Mouse (Mus musculus) adrenal gland, adult (tissue): ENCODE results near the gene Dlg4.

Experiments
- DNase-seq, 2 experiments: peaks; one replicate each; pipeline ENCODE4 v3.0.0; 2022 to 2023; ENCODE audit warnings: low spot score in 1 of 2; ENCODE audit not compliant: inconsistent age in 2 of 2

Gene Dlg4

DNA sequence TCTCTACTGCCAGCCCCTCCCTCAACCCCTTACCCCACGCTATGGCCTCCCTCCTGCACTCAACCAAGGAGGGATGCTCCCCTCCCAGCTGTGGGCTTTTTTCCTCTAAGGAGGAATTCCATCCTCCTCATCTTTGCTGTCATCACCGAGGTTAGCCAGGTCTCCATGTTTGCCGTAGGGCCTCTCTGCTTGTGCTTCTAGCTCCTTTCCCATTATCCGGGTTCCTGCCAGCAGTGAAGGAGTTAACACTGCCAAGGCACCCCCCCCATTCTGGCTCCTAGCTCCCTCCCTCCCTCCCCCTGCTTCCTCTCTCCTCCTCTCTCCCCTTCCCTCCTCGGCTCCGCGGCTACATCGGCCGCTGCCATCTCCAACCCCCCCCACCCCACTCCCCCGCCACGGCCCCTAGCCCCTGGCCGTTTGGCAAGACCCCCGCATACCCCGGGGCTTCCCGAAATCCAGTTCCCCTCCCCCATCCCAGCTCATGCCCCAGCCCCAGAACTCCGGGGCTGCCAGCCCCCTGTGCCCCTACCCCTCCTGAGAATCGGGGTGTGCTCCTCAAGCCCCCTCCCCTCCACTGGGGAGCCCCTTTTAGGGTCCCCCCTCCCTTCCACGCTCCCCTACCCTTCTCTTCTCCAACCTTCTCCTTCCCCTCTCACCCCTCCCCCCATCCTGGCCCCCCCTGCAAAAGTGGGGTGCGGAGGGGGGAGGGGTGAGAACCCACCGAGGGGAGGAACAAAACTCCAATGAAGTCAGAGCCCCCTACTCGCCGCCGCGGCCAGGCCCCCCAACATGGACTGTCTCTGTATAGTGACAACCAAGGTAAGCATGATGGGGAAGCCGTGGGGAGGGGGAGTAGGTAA is 1.6 kb downstream of the Dlg4 start:
- peak; percentile 58 to 78 for DNase-seq

DNA sequence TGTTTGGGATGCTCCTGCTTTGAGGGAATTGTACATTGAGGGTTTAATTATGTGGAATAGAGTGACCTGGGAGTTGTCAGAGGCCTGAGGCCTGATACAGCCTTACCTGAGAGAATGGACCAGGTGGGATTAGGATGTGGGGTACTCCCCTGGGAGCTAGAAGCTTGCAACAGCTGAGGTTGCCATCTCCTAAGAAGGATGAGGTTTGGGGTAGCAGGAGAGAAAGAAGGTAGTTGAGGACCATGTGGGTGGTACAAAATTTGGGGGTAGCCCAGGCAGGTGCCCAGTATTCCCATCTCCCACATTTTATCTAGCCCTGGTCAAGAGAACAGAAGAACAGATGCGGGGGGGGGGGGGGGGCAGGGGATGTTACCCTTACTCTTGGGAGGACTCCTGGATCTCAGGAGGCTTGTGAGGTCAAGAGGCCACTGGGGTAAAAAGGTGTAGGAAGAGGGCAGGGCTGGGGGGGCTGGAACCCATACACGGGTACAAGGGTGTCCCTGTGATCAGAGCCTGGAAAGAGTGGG is 2.8 kb downstream of the Dlg4 start:
- no peak for DNase-seq

DNA sequence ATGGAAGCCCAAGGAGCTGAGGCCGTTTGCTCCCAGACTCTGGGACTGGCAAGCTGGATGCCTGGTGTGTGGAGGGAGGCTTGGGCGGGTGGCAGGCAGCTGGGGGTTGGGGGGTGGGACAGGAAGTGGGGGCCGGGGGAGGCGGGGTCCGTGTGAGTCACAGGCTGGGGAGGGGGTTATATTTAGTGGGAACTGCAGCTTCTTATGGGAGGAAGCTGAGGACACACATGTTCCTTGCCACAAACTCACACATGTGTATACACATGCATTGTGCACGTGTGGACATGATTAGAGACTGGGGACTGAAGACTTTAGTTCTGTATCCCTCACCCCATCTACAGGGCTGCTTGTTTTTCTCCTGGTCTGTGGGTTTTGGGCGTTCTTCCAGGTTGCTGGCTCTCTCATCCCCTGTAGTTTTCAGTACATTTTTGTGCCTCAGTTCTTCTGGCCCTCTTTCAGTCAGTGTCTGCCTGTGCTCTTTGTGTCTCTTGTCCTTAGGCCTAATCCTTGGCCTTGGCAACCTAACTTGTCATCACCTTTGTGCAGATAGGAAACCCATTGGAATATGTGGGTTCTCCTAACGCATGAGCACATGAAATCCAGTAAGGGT is 3.4 kb downstream of the Dlg4 start:
- DNase-seq, result peak in 1 of 2 experiments; percentile 60

DNA sequence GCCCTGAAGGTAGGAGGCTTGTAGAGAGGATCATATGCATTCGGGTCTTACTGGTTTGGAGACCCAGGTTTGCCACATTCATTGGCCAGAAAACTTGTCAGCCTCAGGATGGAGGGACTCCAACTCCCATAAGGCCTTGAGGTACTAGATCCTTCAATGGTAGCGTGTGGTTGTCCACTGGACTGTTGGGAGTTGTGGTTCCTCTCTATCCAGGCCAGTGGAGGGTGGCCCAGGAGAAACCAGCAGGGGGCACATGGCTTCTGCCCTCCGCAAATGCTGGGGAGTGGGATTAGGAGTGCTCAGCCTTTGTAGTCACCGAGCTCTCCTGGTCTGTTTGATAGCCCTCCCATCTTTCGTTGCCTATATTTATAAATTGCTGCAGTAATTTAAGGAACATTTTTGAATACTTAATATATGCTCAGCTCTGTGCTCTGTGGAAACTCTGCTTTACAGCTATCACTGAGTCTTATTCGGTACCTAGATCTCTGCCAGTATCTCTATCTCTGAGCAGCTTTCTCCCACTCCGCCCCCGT is 4.1 kb downstream of the Dlg4 start:
- DNase-seq, result peak; percentile 81 to 92

DNA sequence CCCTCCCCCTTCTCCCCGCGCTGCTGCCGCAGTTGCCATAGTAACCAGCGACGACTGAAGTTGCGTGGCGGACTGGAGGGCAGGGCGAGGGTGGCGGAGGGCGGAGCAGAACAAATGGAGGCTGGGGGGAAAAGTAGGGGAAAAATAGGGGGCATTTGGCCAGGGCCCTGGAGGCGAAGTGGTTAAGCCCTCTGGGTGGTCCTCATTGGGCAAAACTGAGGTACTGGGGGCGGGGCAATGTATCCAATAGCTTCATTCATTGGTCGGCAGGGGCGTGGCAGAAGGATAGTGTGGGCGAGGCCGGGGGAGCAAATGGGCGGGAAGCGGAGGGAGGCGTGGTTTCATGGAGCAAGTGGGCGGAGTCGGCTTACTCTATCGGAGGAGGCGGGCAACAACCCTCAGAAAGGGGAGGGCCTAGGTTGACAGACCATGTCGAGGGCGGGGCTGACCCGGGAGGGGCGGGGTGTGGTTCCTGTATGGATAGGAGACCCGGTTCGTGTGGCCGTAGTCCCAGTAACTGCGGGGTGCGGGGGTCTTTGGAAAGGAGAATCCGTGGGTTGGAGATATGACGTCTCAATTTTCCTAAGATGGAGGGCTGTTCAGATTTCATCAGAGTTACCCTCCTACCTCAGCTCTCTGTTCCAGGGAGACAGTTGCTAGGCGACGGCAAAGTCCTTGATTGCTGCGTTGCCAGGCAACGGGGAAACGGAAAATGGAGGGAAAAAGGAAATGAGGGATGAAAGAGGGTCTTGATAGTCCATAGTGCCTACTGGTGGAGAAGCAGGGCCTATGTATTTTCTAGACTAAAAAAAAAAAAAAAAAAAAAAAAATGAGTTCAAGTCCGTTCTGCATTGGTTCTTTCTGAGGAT is 4.8 kb downstream of the Dlg4 start:
- peak; percentile 99 for DNase-seq

DNA sequence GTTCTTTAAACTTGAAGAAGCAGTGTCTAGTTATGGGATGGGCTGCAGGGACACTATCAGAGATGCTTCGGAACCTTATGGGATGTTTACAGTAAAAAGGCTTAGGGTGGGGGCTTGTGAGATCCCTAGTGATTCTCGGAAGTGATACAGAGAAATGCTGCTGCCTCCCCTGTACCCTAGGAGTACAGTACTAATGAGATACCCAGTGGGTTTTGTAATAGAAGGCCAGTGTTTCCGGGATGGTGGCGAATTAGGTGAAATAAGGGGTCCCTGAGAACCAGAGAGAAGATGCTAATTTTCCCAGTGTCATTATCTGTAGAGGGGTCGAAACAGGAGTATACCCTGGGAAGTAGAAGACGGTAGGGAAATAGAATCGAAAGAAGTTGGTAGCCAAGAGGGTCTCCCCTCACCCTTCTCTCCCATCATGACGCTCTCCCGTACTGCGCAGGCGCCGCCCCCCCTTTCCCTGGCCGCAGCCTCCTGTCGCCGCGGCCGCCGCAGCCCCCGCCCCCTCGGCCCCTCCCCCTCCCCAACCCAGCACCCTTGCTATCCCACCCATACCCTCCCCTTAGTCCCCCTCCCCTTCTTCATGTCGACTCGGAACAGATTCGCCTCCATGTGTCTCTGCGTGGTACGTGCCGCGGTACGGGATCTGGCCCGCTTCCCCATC is 6.9 kb downstream of the Dlg4 start:
- DNase-seq, result no peak

DNA sequence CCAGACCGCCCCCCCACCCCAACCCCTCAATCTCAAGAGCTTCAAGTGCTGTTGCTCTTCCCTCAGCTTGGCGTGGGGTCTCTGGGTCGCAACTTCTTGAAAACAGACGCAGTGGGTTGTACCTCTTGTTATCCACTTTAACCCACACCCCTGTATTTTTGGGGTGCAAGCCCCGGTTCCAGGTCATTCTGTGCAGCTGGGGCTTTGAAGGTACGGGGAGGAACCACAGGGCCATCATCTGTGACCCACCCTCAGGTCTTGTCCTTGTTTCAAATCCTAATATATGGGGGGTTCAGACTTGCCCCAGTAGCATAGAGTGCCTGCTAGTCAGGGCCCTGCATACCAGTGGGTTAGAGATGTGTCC is 7.4 kb downstream of the Dlg4 start:
- DNase-seq, result no peak

DNA sequence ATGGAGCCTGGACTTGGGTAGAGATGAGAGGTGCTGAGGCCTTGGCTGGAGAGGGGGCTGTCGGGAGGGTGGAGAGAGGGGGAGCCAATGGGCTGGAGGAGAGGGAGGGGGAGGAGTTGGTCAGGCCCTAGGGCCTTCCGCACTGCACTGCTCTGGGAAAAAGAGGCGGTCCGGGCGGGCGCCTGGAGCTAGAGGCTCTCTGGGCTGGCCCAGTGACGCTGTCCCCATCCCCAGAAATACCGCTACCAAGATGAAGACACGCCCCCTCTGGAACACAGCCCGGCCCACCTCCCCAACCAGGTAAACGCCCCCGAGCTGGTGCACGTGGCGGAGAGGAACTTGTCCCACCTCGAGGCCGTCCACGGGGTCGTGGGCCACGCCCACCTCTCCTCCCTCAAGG is 9.9 kb downstream of the Dlg4 start:
- DNase-seq, result no peak

DNA sequence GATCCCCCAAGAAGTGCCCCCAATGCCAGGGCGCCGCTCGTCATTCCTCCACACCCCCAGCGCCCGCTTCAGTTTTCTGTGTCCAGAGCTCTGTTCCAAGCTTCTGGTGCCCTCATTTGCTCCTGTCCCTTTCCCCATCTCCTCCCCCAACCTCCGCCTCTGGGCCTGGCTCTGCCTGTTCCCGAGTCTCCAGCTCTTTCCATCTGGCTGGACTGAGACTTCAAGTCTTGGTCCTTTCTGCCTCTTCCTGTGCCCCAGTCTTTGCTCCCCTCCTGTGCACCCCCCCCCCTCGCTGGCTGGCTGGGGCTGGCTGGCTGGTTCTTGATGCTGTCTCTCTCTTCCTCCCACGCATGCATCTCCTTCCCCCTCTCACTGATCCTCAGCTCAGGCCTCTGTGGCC is 10.7 kb downstream of the Dlg4 start:
- no peak for DNase-seq

DNA sequence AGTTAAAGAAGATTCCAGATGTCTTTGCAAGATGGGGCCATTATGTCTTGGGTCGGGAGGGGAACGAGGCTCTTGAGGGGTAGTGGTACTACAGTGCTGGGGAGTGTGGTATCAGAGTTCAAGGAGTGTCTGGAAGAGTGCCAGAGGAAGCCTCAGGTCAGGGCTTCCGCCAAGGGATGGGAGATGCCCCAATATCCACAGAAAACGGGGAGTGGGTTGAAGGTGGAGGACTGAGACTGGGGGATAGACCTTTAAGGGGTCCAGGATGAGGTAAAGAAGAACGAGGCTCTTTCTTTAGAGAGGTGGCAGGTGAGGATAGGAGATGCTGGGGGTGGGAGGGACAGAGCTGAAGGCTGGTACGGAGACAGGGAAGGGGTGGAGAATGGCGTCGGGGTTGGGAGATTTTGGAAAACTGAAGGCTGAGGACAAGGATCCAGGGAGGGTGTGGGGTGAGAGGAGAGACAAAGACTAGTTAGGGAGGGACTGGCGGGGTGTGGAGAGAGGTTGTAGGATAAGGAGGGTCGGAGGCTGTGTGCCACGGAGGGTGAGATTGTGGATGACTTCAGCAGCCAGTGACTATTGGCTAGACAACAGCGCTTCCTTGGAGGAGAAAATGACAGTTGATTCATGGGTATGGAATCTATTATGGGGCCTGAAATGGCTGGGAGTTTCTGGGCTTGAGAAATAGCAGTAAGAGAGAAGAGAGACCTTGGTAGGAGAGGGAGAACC is 11.8 kb downstream of the Dlg4 start:
- DNase-seq, result no peak

DNA sequence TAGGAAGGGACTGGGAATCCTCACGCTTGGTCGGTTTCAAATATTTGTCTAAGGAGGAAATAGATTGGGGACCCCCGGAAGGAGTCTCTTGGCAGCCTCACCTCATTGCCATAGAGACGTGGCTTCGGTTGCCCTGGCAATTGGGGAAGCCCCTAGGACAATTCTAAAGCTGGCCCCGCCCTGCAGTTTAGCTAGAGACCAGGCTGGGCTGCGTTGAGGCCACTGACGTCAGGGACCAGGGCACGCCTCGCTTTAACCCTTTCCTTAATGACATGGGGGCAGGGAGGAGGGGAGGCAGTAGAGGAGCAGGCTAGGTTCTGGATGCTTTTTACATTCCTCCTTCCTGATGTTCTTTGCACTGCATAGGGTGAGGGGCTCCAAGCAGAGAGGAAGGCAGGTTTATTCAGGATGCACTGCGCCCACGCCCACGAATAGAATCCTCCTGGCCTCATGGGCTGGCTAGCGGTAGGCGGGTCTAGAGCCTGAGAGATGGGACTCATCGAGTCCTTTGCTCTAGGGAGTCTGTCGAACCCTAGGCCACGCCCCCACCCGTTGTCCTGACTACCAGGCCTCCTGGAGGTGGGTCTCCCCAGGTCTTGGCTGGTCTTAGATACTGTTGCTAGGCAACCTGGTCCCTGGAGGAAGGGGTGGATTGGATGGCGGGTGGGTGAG is 12.5 kb downstream of the Dlg4 start:
- DNase-seq, result peak; percentile 67 to 77

DNA sequence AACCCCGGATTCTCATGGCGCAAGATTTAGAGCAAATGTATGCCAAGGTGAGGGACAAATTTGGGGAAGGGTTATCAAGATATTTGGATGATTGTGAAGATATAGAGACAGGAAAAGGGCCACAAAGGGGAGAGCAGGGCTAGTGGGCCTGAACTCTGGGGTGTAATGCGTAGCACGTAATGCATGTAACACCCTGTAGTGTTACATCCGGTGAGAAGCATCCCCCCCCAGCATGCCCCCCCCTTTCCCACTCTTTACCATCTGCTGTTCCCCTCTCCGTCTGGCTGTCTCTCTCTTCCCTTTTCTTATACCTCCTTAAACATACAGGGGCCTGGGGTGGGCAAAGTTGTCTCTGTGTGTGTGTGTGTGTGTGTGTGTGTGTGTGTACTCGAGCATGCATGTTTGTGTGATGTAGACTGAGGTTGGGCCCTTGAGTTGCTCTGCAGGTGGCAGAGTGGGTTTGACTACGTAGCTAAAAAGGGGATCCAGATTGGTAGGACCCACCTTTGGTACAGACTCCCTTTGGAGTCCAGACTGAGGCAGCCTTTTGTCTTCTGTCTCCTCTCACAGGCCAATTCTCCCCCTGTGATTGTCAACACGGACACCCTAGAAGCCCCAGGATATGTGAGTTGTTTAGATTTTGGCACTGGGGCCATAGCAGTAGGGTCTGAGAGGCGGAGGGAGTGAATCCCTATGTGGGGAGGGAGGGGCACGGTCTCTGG is 13.2 kb downstream of the Dlg4 start:
- DNase-seq, result no peak

DNA sequence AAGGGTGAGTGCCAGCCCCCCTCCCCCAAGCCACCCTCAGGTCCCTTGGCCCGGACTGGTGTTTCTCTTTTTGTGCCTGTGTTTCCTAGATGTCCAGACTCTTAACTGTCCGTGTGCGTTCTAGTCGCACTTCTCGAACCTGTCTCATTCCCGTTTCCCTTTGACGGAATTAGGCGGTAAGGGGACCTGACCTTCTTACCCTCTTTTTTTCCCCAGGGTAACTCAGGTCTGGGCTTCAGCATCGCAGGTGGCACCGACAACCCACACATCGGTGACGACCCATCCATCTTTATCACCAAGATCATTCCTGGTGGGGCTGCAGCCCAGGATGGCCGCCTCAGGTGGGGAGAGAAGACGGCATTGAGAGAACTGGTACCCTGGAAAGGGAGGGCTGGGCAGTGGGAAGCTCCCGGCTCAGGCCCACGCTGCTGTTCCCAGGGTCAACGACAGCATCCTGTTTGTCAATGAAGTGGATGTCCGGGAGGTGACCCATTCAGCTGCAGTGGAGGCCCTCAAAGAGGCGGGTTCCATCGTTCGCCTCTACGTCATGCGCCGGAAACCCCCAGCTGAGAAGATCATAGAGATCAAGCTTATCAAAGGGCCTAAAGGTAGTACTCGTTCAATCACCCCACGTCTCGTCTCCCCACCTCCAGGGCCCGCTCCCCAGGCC is 14.0 kb downstream of the Dlg4 start:
- DNase-seq, result no peak

DNA sequence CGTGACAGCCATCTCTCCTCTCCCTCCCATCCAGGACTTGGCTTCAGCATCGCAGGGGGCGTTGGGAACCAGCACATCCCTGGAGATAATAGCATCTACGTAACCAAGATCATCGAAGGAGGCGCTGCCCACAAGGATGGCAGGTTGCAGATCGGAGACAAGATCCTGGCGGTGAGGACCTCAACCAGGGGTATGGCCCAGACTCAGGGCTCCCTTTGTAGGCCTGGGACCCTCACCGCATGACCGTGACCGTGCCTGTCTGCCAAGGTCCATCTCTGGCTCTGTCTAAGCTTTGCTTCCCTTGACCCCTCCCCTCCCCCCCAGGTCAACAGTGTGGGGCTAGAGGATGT is 14.6 kb downstream of the Dlg4 start:
- no peak for DNase-seq

DNA sequence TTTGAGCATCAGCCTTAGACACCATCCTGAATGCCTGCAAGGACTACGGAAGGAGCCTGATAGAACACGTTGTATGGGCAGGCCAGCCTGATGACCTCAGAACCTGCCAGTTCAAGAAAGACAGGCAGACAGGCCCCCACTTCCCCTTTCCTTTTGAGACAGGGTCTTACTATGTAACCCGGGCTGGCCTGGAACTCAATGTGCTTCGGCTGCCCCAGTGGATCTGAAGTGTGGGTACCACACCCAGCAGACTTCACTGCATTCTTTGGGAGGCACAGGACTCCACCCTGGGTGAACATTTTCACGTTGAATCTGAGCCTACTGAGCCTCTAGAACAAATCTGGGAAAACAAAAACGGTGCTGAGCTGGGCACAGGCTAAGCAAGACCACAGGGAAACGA is 21.4 kb downstream of the Dlg4 start:
- no peak for DNase-seq

DNA sequence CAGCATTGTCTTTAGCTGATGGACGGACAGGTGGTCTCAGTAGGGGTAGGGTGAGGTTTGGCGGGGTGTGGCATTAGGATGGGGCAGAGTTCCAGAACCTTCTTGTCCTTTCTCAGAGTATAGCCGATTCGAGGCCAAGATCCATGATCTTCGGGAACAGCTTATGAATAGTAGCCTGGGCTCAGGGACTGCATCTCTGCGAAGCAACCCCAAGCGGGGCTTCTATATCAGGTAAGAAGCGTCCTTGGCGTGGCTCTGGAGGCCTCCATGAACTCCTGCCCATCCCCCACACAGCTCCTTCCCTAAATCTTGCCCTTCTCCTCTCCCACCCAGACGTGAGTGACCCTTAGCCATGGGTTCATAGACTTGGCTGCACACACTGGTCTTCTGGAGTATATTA is 22.9 kb downstream of the Dlg4 start:
- DNase-seq, result no peak

DNA sequence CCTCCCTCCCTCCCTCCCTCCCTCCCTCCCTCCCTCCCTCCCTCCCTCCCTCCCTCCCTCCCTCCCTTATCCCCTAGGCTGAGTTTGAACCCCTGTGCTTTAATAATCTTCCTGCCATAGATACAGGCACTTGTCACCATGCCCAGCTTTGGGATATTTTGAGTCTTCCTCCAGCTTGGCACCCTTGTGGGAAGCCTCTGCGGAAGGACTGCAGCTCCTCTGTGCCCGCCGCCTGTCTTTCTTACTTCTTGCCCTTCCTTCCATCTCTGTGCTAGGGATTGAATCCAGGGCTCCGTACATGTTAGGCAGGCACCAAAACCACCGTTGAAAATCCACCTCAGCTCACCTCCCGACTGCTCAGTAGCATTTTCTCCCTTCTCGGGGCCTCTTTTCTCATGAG is 23.4 kb downstream of the Dlg4 start:
- no peak for DNase-seq

DNA sequence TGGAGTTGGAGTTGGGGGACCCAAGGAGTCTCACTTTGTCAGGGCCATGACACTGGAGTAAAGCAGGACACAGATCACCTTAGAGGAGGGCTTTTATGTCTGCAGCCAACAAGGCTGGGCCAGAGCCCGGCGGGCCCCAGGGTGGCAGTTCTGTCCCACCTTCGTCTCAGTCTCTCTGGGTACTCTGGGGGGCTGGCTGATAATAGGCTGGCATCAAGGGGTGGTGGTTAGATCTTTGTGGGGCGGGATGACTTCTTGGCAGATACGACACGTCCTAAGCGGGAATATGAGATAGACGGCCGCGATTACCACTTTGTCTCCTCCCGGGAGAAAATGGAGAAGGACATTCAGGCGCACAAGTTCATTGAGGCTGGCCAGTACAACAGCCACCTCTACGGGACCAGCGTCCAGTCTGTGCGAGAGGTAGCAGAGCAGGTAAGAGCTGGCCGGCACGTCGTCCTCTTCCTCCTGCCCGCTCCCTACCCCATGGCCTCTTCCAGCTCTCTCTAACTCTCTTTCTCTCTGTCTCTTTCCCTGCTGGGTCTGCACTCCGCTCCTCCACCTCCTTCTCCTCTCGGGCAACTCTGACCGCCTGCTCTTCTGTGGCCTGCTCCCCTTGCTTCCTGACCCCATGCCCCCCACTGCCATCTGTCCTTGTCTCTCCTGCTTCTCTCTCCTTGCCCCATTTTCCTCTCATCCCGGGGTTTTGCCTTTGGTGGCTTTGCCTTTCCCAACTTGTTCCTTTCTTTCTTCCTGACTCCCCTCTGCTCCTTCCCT is 25.8 kb downstream of the Dlg4 start:
- DNase-seq, result no peak
